15 mouse cellular contexts compared by ENCODE assay signal in genomic region chr13:93614361-93614948, GRCm38 (mm10). TPM values are rescaled to one million over a fixed set of nuclear protein-coding genes. Genes with fewer than 3 reads are reported as not detected.
DNase-seq lines count a peak whose midpoint lies in the region; ATAC-seq lines count a peak whose summit lies in the region.
"Had no signal": no experiment of that assay in that cellular context is flagged by ENCODE, and none has a peak within 500 bp of the region (broad histone marks: within the 10 kb centered on the region; RNA-seq: fewer than 3 reads in every experiment).

No protein-coding gene starts in this region.

- intact Hi-C loops in heart, postnatal 25 days (cut with DNase I) = loop anchor here (5.0 to 10.0 kb wide), 8 partner anchors 67 to 860 kb away; partner anchors contain the start of genes Cmya5 and Jmy

- no peak overlapping the region for H3K27ac ChIP-seq in forebrain, embryonic 15.5 days (replicated peaks)
- H3K27ac ChIP-seq: embryonic facial prominence, embryonic 13.5 days; heart, embryonic 13.5 days; layer of hippocampus, adult 2 months had no signal

- WGBS in forebrain, embryonic 15.5 days = 29% methylated on average over 5 of the region's 6 CpGs

- peaks cover 4% of the 10 kb centered on the region; the same call in 1 of the 2 replicates for H3K4me1 ChIP-seq in forebrain, embryonic 15.5 days

- DNase-seq in heart, adult 8-10 months (ENCODE audit: low spot score) = peak; percentile 34
- no peak for DNase-seq in heart, postnatal 25 days (ENCODE audit: low spot score)
- peak; percentile 27 to 38 for DNase-seq in heart, adult 9 months (ENCODE audit: low spot score in 2 of 2)
- peak; percentile 88 for DNase-seq in kidney, adult 11 months
- DNase-seq in kidney, postnatal 4 days = peak; percentile 50 to 75
- no peak for DNase-seq in right cerebral cortex, adult 18-20 months
- no peak for DNase-seq in right cerebral cortex, postnatal 10 days (ENCODE audit: low spot score in 2 of 2)
- DNase-seq: lung, postnatal 14 days; thymus, postnatal 14 days had no signal

- H3K36me3 ChIP-seq in forebrain, embryonic 15.5 days = no peaks in the 10 kb centered on the region
- H3K36me3 ChIP-seq: embryonic facial prominence, embryonic 13.5 days; heart, embryonic 13.5 days had no signal

- H3K27me3 ChIP-seq in forebrain, embryonic 15.5 days = no peaks in the 10 kb centered on the region
- H3K27me3 ChIP-seq: embryonic facial prominence, embryonic 13.5 days; heart, embryonic 13.5 days had no signal

- no peak overlapping the region for H3K9ac ChIP-seq in forebrain, embryonic 15.5 days (replicated peaks)
- H3K9ac ChIP-seq: embryonic facial prominence, embryonic 13.5 days; heart, embryonic 13.5 days had no signal

- no peaks in the 10 kb centered on the region for H3K9me3 ChIP-seq in forebrain, embryonic 15.5 days
- H3K9me3 ChIP-seq: embryonic facial prominence, embryonic 13.5 days had no signal

- H3K4me3 ChIP-seq in forebrain, embryonic 15.5 days = no peak overlapping the region
- H3K4me3 ChIP-seq: embryonic facial prominence, embryonic 13.5 days; heart, embryonic 13.5 days; layer of hippocampus, adult 2 months had no signal

- no peak overlapping the region for H3K4me2 ChIP-seq in forebrain, embryonic 15.5 days (replicated peaks)
- H3K4me2 ChIP-seq: embryonic facial prominence, embryonic 13.5 days; heart, embryonic 13.5 days had no signal

- ATAC-seq in forebrain, embryonic 15.5 days (replicated peaks) = no peak
- ATAC-seq: CD4-positive, CD25-positive, alpha-beta regulatory T cell, adult 4 months had no signal

RNA-seq across cellular contexts. Expression of gene Bhmt, which starts 23.3 kb away (rescaled TPM):
- not detected for total RNA-seq in heart, adult 8-10 months (2022)
- not detected for total RNA-seq in heart, postnatal 25 days (2021)
- 0.13 and 0.23 TPM in 2 replicates for polyA plus RNA-seq in forebrain, embryonic 15.5 days (2015; fragmentation: Nextera tagmentation; extraction: Ambion mirVana)
- total RNA-seq: layer of hippocampus, adult 2 months had no signal
- polyA plus RNA-seq: CD4-positive, CD25-positive, alpha-beta regulatory T cell, adult 4 months; embryonic facial prominence, embryonic 13.5 days had no signal

RNA-seq across cellular contexts. Expression of gene Bhmt2, which starts 59.6 kb away (rescaled TPM):
- total RNA-seq in heart, adult 8-10 months (2022) = not detected
- not detected for total RNA-seq in heart, postnatal 25 days (2021)
- polyA plus RNA-seq in forebrain, embryonic 15.5 days (2015; fragmentation: Nextera tagmentation; extraction: Ambion mirVana) = 0.08 TPM in 1 of 2 replicates, not detected in the other
- polyA plus RNA-seq: embryonic facial prominence, embryonic 13.5 days; limb, embryonic 11.5 days had no signal

RNA-seq across cellular contexts. Expression of gene Dmgdh, which starts 59.8 kb away (rescaled TPM):
- not detected for total RNA-seq in heart, adult 8-10 months (2022)
- total RNA-seq in heart, postnatal 25 days (2021) = not detected
- 0.06 and 0.14 TPM in 2 replicates for polyA plus RNA-seq in forebrain, embryonic 15.5 days (2015; fragmentation: Nextera tagmentation; extraction: Ambion mirVana)
- polyA plus RNA-seq: CD4-positive, CD25-positive, alpha-beta regulatory T cell, adult 4 months; limb, embryonic 11.5 days had no signal

Comparison
In these comparisons a context has a peak if more than half of its experiments do, and no peak if none do; other contexts are left out.
1. DNase-seq: peak in heart, adult 8-10 months (single experiment), heart, adult 9 months (2 of 2), kidney, adult 11 months (single experiment) and kidney, postnatal 4 days (2 of 2); none in heart, postnatal 25 days (single experiment), right cerebral cortex, adult 18-20 months (single experiment) and right cerebral cortex, postnatal 10 days (0 of 2).